Mouse (Mus musculus): ENCODE measurements around the gene Vasp.

DNA sequence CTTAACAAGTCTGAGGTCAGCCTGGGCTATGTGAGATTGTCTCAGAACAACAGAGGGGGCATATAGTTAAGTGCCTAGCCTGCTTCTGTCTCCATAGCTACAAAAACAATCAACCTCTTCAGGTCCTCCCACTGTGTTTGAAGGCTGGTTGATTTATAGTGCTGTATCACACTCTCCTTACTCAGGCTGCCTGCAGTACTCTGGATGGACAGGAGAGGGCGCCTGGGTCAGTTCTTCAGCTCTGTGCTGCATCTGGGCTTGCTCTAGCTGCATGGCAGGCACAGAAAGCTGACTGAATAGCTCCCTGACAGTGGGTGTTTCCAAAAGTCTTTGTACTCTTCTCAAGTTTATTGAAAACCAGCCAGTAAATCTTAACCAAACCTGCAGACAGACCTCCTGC is 32.2 kb downstream of the Vasp start:
- peak; percentile 60 for TF ChIP-seq CTCF (IDR thresholded peaks at IDR 0.05; ENCODE audit: low read depth, low read length)
- TF ChIP-seq GATA1 (IDR thresholded peaks at IDR 0.05; ENCODE audit: borderline replicate concordance, low read length), result no peak

All from G1E (cell line).